Mouse (Mus musculus): ENCODE results near the gene Prpf19.

DNA sequence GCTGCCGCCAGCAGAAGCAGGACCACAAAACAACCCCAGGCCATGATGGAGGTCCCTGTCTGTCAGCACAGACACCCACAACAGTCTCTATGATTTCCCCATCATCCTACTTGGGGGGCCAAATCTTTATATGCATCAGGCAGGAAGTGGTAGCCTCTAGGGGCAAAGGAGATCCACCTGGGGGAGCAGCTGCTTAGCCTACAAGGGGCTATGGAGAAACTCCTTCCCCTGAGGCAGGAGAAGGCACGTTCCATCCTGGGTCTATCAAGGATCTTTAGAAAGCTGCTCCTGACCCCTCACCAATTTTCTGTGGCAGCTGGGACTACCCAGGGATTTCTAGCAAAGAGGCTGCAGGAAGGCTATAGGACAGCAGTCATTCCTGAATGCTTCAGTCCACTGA, 25.5 kb downstream of the Prpf19 start, which contains the start of gene Zp1:
- TF ChIP-seq CTCF (IDR thresholded peaks at IDR 0.05; ENCODE audit: low read depth) (no peak), EP300 (IDR thresholded peaks at IDR 0.05; ENCODE audit: low read depth) (no peak)

Data from liver, embryonic 14.5 days (tissue).